Mouse (Mus musculus) forebrain, embryonic 16.5 days (tissue): ENCODE measurements at regions not wholly inside any gene's neighbourhood (a gene's known extent, or its start where the extent isn't known, plus 50 kb on each side); places are given as distances from the start of the nearest gene placed in this dataset.

Source experiments
- ATAC-seq: fragments of 200-750 bp; cut with Nextera tagmentation; 2 replicates; pipeline ENCODE4 v1.8.0; 2017; ENCODE audit warnings: mild to moderate bottlenecking, moderate library complexity
- H3K27ac ChIP-seq: fragments of 300-500 bp; sonication (generic); 2 replicates; pipeline ENCODE4 v1.5.1; 2014; ENCODE audit warnings: low read length, control low read depth
- H3K27me3 ChIP-seq: fragments of 300-500 bp; sonication (generic); replicated peaks from 2 replicates; pipeline ENCODE4 v1.6.1; 2014; ENCODE audit warnings: low read length; ENCODE audit not compliant: control insufficient read depth, insufficient read depth
- H3K36me3 ChIP-seq: fragments of 300-500 bp; sonication (generic); 2 replicates; pipeline ENCODE4 v1.6.1; 2014; ENCODE audit not compliant: control insufficient read depth, insufficient read depth
- H3K4me1 ChIP-seq: fragments of 300-500 bp; sonication (generic); replicated peaks from 2 replicates; pipeline ENCODE4 v1.6.1; 2014; ENCODE audit warnings: low read length; ENCODE audit not compliant: control insufficient read depth, insufficient read depth
- H3K4me2 ChIP-seq: fragments of 300-500 bp; sonication (generic); 2 replicates; pipeline ENCODE4 v1.6.1; 2014; ENCODE audit warnings: mild to moderate bottlenecking, low read length, control low read depth
- H3K4me3 ChIP-seq: fragments of 300-500 bp; sonication (generic); replicated peaks from 2 replicates; pipeline ENCODE4 v1.5.1; 2014; ENCODE audit warnings: mild to moderate bottlenecking, low read length, control low read depth
- H3K9ac ChIP-seq: fragments of 300-500 bp; sonication (generic); replicated peaks from 2 replicates; pipeline ENCODE4 v1.6.1; 2014; ENCODE audit warnings: low read depth, low read length, control low read depth
- H3K9me3 ChIP-seq: fragments of 300-500 bp; sonication (generic); 2 replicates; pipeline ENCODE4 v1.6.1; 2016; ENCODE audit warnings: low read length; ENCODE audit not compliant: control insufficient read depth
- WGBS: fragments of 180-500 bp; shearing (Covaris S2); extraction: QIAGEN DNeasy Blood & Tissue Kit; methylation state at CpG from one replicate; pipeline ENCODE4 v1.1.7; 2014; 5-methylcytosine and 5-hydroxymethylcytosine counted together

- Histone ChIP-seq H3K4me3 (no peak overlapping the region), H3K4me2 (peak overlapping the region; percentile 67)
Observed at GRCm38 (mm10) chr14:60486278-60486935, 113.3 kb downstream of the Amer2 start.

GRCm38 (mm10) chr14:60489111-60489510 is 116.1 kb downstream of the Amer2 start:
- no peaks in the 10 kb centered on the region for H3K36me3 ChIP-seq
- no peak overlapping the region for H3K27ac ChIP-seq
- H3K4me1 ChIP-seq = peaks cover 19% of the 10 kb centered on the region
- no peak overlapping the region for H3K9ac ChIP-seq
- 83% methylated on average over 4 of the region's 4 CpGs for WGBS
- H3K27me3 ChIP-seq = no peaks in the 10 kb centered on the region
- H3K9me3 ChIP-seq = no peaks in the 10 kb centered on the region
- no peak overlapping the region for H3K4me3 ChIP-seq
- ATAC-seq = no peak
- H3K4me2 ChIP-seq = no peak overlapping the region

More at GRCm38 (mm10) chr14:60486278-60486935, 113.3 kb downstream of the Amer2 start:
- H3K9ac ChIP-seq = no peak overlapping the region
- no peaks in the 10 kb centered on the region for H3K27me3 ChIP-seq
- whole genome bisulfite sequencing = 2% methylated on average over 9 of the region's 9 CpGs
- no peaks in the 10 kb centered on the region for H3K9me3 ChIP-seq
- H3K27ac ChIP-seq = no peak overlapping the region
- H3K4me1 ChIP-seq = peaks cover 19% of the 10 kb centered on the region
- no peaks in the 10 kb centered on the region for H3K36me3 ChIP-seq
- no peak for ATAC-seq

GRCm38 (mm10) chr14:60490886-60491285 is 117.8 kb downstream of the Amer2 start:
- Histone ChIP-seq H3K27ac (no peak overlapping the region), H3K4me2 (no peak overlapping the region), H3K4me1 (peaks cover 9% of the 10 kb centered on the region), H3K36me3 (no peaks in the 10 kb centered on the region), H3K9ac (no peak overlapping the region), H3K9me3 (no peaks in the 10 kb centered on the region), H3K4me3 (no peak overlapping the region), H3K27me3 (no peaks in the 10 kb centered on the region)
- 96% methylated on average over 2 of the region's 2 CpGs for WGBS
- ATAC-seq = no peak

- no peak overlapping the region for H3K4me2 ChIP-seq
- no peak for ATAC-seq
- 90% methylated on average over 5 of the region's 5 CpGs for WGBS
- no peaks in the 10 kb centered on the region for H3K4me1 ChIP-seq
- no peak overlapping the region for H3K27ac ChIP-seq
- no peaks in the 10 kb centered on the region for H3K9me3 ChIP-seq
- no peak overlapping the region for H3K4me3 ChIP-seq
- H3K9ac ChIP-seq = no peak overlapping the region
- no peaks in the 10 kb centered on the region for H3K27me3 ChIP-seq
- no peaks in the 10 kb centered on the region for H3K36me3 ChIP-seq
Observed at GRCm38 (mm10) chr14:60495441-60495840, 122.4 kb downstream of the Amer2 start.

GRCm38 (mm10) chr14:60502552-60502951 is 129.5 kb downstream of the Amer2 start:
- peak; percentile 63; the same call in 1 of the 2 replicates for ATAC-seq
- WGBS = 64% methylated on average over 6 of the region's 6 CpGs
- Histone ChIP-seq H3K27me3 (no peaks in the 10 kb centered on the region), H3K27ac (peak overlapping the region; percentile 67), H3K36me3 (no peaks in the 10 kb centered on the region), H3K9me3 (no peaks in the 10 kb centered on the region), H3K9ac (no peak overlapping the region), H3K4me2 (no peak overlapping the region), H3K4me1 (no peaks in the 10 kb centered on the region; the same call in 1 of the 2 replicates), H3K4me3 (no peak overlapping the region)

GRCm38 (mm10) chr14:60505066-60505465 is 128.7 kb upstream of the Spata13 start:
- H3K27me3 ChIP-seq = no peaks in the 10 kb centered on the region
- H3K4me1 ChIP-seq = no peaks in the 10 kb centered on the region; the same call in 1 of the 2 replicates
- H3K4me2 ChIP-seq = no peak overlapping the region
- WGBS = 89% methylated on average over 6 of the region's 6 CpGs
- ATAC-seq = no peak
- H3K36me3 ChIP-seq = no peaks in the 10 kb centered on the region
- H3K9me3 ChIP-seq = no peaks in the 10 kb centered on the region
- no peak overlapping the region for H3K4me3 ChIP-seq
- H3K27ac ChIP-seq = no peak overlapping the region
- no peak overlapping the region for H3K9ac ChIP-seq

- H3K4me3 ChIP-seq = no peak overlapping the region
- H3K9me3 ChIP-seq = no peaks in the 10 kb centered on the region
- no peak for ATAC-seq
- H3K27ac ChIP-seq = no peak overlapping the region
- no peaks in the 10 kb centered on the region; the same call in 1 of the 2 replicates for H3K4me1 ChIP-seq
- H3K4me2 ChIP-seq = no peak overlapping the region
- no peaks in the 10 kb centered on the region for H3K27me3 ChIP-seq
- H3K9ac ChIP-seq = no peak overlapping the region
- 89% methylated on average over 12 of the region's 12 CpGs for WGBS
- no peaks in the 10 kb centered on the region for H3K36me3 ChIP-seq
Observed at GRCm38 (mm10) chr14:60506296-60506695, 127.5 kb upstream of the Spata13 start.

GRCm38 (mm10) chr14:60513560-60513959 is 120.2 kb upstream of the Spata13 start:
- Histone ChIP-seq H3K36me3 (no peaks in the 10 kb centered on the region), H3K9me3 (no peaks in the 10 kb centered on the region; the same call in 1 of the 2 replicates), H3K9ac (no peak overlapping the region), H3K27me3 (no peaks in the 10 kb centered on the region), H3K4me2 (no peak overlapping the region), H3K4me1 (no peaks in the 10 kb centered on the region), H3K27ac (no peak overlapping the region), H3K4me3 (no peak overlapping the region)
- WGBS = 24% methylated on average over 8 of the region's 8 CpGs
- peak; percentile 55; the same call in 1 of the 2 replicates for ATAC-seq

GRCm38 (mm10) chr14:60515094-60515786 is 118.6 kb upstream of the Spata13 start:
- H3K4me2 ChIP-seq = no peak overlapping the region
- no peak overlapping the region for H3K27ac ChIP-seq
- 88% methylated on average over 12 of the region's 12 CpGs for WGBS
- no peak overlapping the region for H3K4me3 ChIP-seq
- no peak for ATAC-seq
- H3K9me3 ChIP-seq = no peaks in the 10 kb centered on the region; the same call in 1 of the 2 replicates
- H3K36me3 ChIP-seq = no peaks in the 10 kb centered on the region
- H3K27me3 ChIP-seq = no peaks in the 10 kb centered on the region
- H3K9ac ChIP-seq = no peak overlapping the region
- no peaks in the 10 kb centered on the region for H3K4me1 ChIP-seq
